Mouse (Mus musculus): ENCODE data around the gene Pla2g16.
A peak's percentile ranks its signal among the peaks of the same experiment; 100 is the strongest.

The Pla2g16 gene

DNA sequence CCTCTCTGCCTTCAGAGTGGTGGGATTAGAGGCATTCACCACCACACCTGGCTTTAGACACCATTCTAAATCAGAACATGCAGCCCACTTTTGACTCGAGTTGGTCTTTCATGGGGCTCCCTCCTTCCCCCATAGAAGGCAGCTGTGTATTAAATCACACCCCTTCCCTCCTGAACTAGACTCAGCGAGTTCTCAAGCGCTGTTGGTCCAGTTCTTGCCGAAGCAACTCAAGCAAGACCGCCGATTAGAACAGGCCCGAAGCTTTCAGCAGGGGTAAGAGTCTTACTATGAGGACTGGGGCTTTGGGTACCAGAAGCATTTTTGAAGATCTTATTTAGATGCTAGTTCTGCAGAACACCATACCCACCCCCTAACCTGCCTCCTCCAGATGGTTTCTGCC lies 55.9 kb downstream of the Pla2g16 start:
- DNase-seq (ENCODE audit: low read depth, low spot score): no peak

DNA sequence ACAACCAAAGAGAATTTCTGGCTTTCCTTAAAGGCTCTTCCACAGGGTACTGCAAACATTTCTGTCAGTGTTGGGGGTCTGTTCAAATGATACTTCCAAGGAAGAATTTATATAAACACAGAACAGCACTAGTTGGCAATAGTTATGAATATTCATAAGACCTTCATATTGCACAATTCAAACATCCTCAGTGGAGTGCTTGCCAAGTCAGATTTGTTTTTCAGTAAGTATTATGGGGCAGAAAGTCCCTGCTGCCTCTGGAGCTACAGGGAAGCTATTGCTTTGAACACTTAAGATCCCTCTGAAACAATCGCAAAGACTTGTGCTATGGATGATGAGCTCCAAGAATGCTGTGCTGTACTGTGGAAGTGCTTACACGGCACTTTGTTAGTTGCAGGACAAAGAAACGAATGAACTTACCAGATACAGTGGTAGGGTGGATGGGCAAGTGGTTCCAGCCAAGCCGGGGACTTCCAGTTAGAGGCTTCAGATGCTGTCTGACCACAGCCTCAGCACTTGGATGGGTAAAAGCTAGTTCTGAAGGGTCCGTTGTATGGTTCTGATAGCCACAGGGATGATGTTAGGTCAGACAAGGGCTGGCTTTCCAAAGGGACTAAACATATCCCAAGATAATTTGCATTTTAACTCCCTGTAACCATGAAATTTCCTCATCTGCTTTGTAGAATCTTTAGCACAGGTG lies 59.1 kb downstream of the Pla2g16 start:
- DNase-seq (ENCODE audit: low read depth, low spot score): no peak

DNA sequence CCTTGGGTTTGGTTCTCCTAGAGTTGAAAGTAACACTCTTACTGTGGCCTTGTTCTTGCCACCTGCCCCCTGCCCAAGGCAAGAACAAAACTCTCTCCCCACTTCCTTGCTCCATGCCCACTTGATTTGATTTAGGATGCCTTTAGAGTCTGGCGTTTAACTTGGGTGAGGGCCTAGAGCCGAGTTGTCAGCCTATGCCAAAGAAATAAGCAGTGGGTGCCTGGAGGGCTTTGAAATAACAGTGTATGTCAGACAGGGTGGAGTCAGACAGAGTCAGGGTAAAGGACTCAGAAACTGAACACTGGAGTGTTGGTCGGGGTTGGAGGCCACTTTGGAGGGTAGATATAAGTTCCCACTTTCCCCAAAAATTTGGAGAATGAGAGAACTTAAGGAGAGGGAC lies 59.8 kb downstream of the Pla2g16 start:
- no peak for DNase-seq (ENCODE audit: low read depth, low spot score)

DNA sequence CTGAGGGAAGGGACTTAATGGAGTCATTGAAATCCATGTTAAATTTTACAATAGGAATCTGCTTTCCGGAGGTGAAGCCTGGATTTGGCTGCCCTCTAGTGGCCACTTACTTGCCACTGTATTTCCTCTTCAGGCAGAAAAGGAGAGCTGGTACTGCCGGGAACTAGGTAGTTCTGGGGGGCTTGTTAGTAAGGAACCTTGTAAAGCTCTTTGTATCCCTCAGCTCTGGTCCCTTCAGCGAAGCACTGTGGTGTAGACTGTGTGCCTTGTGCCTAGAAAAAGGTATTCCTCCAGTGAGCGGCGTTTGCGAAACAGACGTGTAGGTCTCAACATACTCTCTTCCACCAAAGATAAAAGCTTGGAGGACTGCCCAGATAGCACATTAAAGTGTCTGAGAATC lies 60.4 kb downstream of the Pla2g16 start:
- peak; percentile 37 for DNase-seq (ENCODE audit: low read depth, low spot score)

DNA sequence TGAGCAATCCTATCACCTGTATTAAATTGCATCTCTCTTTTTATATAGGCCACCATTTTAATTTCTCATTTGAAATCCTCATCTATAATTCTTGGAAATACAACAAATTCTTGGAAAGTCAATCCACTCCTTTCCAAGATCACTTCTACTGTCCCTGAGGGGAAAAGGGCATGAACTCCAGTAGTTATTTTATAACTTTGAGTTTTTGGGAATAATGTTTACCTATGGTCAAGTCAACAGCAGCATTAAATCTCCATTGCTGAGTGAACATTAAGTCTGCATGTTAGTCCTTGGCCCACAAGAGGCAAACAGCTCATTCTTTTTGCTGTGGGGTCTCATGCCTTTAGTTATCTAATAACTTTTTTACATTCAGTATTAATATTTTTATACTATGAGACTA lies 75.8 kb downstream of the Pla2g16 start:
- DNase-seq (ENCODE audit: low read depth, low spot score): no peak

DNA sequence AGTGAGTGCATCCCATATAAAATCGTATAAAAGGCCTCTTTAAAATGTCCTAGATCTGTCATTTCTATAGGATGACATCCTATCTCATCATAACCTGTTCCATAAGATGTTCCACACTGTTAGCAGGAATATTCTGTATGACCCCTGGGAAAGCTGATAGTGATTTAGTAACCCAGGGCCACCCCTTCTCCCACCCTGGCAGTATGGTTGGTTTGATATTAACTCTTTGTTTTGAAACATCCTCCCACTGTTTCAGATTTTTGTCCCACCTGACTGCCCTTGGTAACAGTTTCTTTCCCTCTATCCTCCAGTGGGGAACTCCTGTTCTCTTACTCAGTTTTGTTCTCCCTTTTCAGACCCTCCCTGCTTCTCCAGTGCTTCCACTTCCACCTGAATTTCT lies 76.5 kb downstream of the Pla2g16 start:
- no peak for DNase-seq (ENCODE audit: low read depth, low spot score)

All from brain, embryonic 18.5 days (tissue).